Mouse (Mus musculus) hindbrain, postnatal 0 days (tissue): ENCODE data around the gene Znrd1as. TPM values are rescaled to one million over a fixed set of nuclear protein-coding genes. Genes with fewer than 3 reads are reported as not detected.

ENCODE experiments used
- ATAC-seq: fragments of 200-750 bp; cut with Nextera tagmentation; 2 replicates; pipeline ENCODE4 v1.8.0; 2017; ENCODE audit warnings: mild to moderate bottlenecking, moderate TSS enrichment, moderate library complexity
- DNase-seq: peaks from one replicate; pipeline ENCODE4 v3.0.0-alpha.2; 2015; ENCODE audit warnings: low spot score
- H3K27ac ChIP-seq: fragments of 300-500 bp; sonication (generic); 2 replicates; pipeline ENCODE4 v1.5.1; 2014; ENCODE audit warnings: mild to moderate bottlenecking
- H3K27me3 ChIP-seq: fragments of 300-500 bp; sonication (generic); 2 replicates; pipeline ENCODE4 v1.6.1; 2014; ENCODE audit warnings: low read length, mixed read lengths; ENCODE audit not compliant: insufficient read depth
- H3K36me3 ChIP-seq: fragments of 300-500 bp; sonication (generic); 2 replicates; pipeline ENCODE4 v1.6.1; 2014; ENCODE audit warnings: low read length, mixed read lengths; ENCODE audit not compliant: insufficient read depth
- H3K4me1 ChIP-seq: fragments of 300-500 bp; sonication (generic); 2 replicates; pipeline ENCODE4 v1.6.1; 2014; ENCODE audit warnings: antibody characterized with exemption, low read length, mixed read lengths; ENCODE audit not compliant: insufficient read depth
- H3K4me2 ChIP-seq: fragments of 300-500 bp; sonication (generic); 2 replicates; pipeline ENCODE4 v1.6.1; 2014; ENCODE audit warnings: low read depth, mild to moderate bottlenecking, low read length, moderate library complexity, mixed read lengths
- H3K4me3 ChIP-seq: fragments of 300-500 bp; sonication (generic); 2 replicates; pipeline ENCODE4 v1.5.1; 2014; ENCODE audit warnings: low read length
- H3K9ac ChIP-seq: fragments of 300-500 bp; sonication (generic); replicated peaks from 2 replicates; pipeline ENCODE4 v1.6.1; 2014; ENCODE audit warnings: mild to moderate bottlenecking, low read length, moderate library complexity, mixed read lengths
- H3K9me3 ChIP-seq: fragments of 300-500 bp; sonication (generic); 2 replicates; pipeline ENCODE4 v1.6.1; 2016; ENCODE audit warnings: low read length, mixed read lengths
- CTCF ChIP-seq: IDR thresholded peaks from 2 replicates; pipeline ENCODE4 v1.5.1; 2016; ENCODE audit warnings: antibody characterized with exemption, control low read depth, low read depth
- WGBS: fragments of 180-500 bp; shearing (Covaris S2); extraction: QIAGEN DNeasy Blood & Tissue Kit; methylation state at CpG from one replicate; pipeline ENCODE4 v1.1.7; 2014; 5-methylcytosine and 5-hydroxymethylcytosine counted together
- polyA plus RNA-seq: library from polyadenylated mRNA; unstranded; fragments of >200 nt; fragmentation: Nextera tagmentation; extraction: Ambion mirVana; gene quantifications from 2 replicates; pipeline ENCODE4 v1.2.1, GENCODE M21; 2015
- total RNA-seq: library from RNA; depleted of rRNA; stranded (reverse); fragments of >200 nt; gene quantifications from 2 replicates; pipeline ENCODE4 v1.2.3, GENCODE M21; 2014

The Znrd1as gene
- total and polyA plus RNA-seq, 2 experiments from 2014 or later = 3.2 to 3.4 TPM

GRCm38 (mm10) chr17:36970316-36970890 is 12.0 kb downstream of the Znrd1as start:
- no peaks in the 10 kb centered on the region for H3K27me3 ChIP-seq
- WGBS = 86% methylated on average over 14 of the region's 14 CpGs
- no peaks in the 10 kb centered on the region for H3K9me3 ChIP-seq
- TF ChIP-seq CTCF = no peak
- H3K9ac ChIP-seq = no peak overlapping the region
- H3K36me3 ChIP-seq = no peaks in the 10 kb centered on the region
- no peak overlapping the region for H3K4me2 ChIP-seq
- H3K27ac ChIP-seq = no peak overlapping the region
- ATAC-seq (no peak), DNase-seq (no peak)
- H3K4me1 ChIP-seq = no peaks in the 10 kb centered on the region
- H3K4me3 ChIP-seq = no peak overlapping the region

DNA sequence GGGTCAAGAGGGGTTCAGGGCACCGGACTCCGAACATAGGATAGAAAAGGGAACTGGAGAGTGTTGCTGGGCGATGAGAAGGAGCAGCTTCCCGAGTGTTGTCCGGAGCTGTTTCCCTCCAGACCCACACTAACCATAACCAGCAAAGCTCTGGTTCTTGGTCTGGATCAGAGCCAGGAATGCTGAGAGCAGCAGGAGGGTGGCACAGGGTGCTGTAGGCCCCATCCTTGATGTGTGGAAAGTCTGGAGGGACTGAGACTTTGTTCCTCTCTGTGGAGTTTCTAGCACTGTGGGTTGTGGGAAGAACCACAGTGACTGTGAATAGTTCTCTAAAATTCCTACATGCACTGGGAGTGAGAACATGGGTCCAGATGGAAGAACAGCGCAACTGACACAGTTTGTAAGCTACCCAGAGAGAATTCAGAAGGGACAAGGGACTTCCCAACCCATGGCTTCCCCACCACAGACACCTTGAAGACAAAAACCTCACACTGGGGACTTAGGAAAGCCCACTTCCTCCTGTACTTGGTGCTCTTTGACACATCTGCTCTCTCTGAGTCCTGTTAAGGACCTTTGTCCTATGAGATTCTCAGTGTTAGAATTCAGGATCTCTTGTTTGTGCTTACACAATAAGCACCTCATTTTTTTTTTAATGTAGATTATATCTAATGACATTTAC is 12.9 kb downstream of the Znrd1as start:
- WGBS = 85% methylated on average over 6 of the region's 6 CpGs
- Histone ChIP-seq H3K4me2 (no peak overlapping the region), H3K4me3 (no peak overlapping the region), H3K9ac (no peak overlapping the region), H3K4me1 (no peaks in the 10 kb centered on the region), H3K27me3 (no peaks in the 10 kb centered on the region), H3K9me3 (no peaks in the 10 kb centered on the region), H3K36me3 (no peaks in the 10 kb centered on the region), H3K27ac (no peak overlapping the region)
- TF ChIP-seq CTCF = no peak
- no peak for ATAC-seq
- DNase-seq = no peak

- Histone ChIP-seq H3K4me2 (no peak overlapping the region), H3K4me3 (no peak overlapping the region), H3K9ac (no peak overlapping the region), H3K36me3 (no peaks in the 10 kb centered on the region), H3K4me1 (no peaks in the 10 kb centered on the region), H3K27ac (no peak overlapping the region), H3K27me3 (no peaks in the 10 kb centered on the region), H3K9me3 (no peaks in the 10 kb centered on the region)
- no peak for TF ChIP-seq CTCF
- ATAC-seq = no peak
- DNase-seq = no peak
- 85% methylated on average over 3 of the region's 3 CpGs for WGBS
Observed at GRCm38 (mm10) chr17:36972791-36973190, 14.4 kb downstream of the Znrd1as start.

DNA sequence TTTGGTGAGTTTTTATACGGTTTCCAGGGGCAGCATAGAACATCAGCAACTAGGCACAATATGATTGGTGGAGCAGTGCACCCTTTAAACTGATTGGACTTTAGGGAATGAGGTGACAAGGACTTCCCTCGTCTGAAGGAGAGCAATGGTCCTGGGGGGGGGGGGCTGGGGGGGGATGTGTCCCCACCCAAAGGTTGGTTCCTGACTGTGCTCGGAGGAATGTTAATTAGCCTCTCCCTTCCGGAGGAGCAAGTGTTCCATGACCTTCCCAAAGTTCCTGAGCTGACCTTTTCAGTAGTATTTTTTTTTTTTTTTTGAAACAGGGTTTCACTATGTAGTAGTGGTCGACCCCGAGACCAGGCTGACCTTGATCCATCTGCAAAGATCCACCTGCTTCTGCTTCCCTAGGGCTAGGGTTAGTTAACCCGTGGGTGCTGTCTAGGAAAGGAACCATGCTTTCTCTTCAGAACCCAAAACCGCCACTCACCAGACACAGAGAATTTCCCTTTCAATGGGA is 14.9 kb downstream of the Znrd1as start:
- no peak for TF ChIP-seq CTCF
- Histone ChIP-seq H3K27me3 (no peaks in the 10 kb centered on the region), H3K27ac (no peak overlapping the region), H3K9ac (no peak overlapping the region), H3K36me3 (no peaks in the 10 kb centered on the region), H3K4me3 (no peak overlapping the region), H3K9me3 (no peaks in the 10 kb centered on the region), H3K4me1 (no peaks in the 10 kb centered on the region), H3K4me2 (no peak overlapping the region)
- ATAC-seq = no peak
- no peak for DNase-seq
- WGBS = 71% methylated on average over 8 of the region's 8 CpGs

DNA sequence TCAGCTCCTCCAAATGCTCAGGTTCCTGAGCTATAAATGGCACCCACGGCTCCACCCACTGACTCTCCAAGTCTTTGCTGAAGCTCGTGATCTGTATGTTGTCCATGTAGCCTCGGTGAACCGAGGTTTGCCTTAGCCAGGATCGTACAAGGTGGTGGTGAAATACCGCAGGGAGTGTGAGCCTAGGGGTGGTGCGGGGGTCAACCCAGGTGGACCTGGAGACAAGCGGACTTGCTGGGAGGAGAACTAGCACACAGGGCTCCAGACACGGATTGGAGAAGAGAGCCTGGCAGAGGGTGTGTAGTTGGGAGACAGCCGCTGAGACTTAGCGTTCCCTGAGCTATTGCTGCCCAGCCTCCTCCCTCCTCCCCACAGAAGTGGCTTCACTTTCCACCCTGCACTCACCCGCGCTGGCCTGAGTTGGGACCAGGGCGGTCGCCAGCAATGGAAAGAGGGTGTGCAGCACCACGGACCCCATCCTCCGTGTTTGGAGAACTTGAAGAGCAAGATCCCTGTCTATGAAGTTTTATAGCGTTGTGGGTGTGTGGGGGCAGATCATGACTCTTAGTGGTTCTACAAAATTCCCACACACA is 22.9 kb downstream of the Znrd1as start, which contains the start of gene 2410137M14Rik:
Gene 2410137M14Rik, minus strand, starts transcription at position 17 of the 593 bp plus-strand sequence.
- 21% methylated on average over 18 of the region's 18 CpGs for WGBS
- Histone ChIP-seq H3K4me3 (no peak within 1 kb of the TSS), H3K36me3 (no peaks in the 10 kb centered on the region), H3K9me3 (no peaks in the 10 kb centered on the region), H3K4me2 (no peak within 1 kb of the TSS), H3K27ac (no peak within 1 kb of the TSS), H3K4me1 (0 out of 2 replicates have a peak, but pooled peaks cover 4% of the 10 kb centered on the region), H3K27me3 (no peaks in the 10 kb centered on the region), H3K9ac (no peak within 1 kb of the TSS)
- TF ChIP-seq CTCF = no peak
- ATAC-seq = no peak
- DNase-seq = no peak

DNA sequence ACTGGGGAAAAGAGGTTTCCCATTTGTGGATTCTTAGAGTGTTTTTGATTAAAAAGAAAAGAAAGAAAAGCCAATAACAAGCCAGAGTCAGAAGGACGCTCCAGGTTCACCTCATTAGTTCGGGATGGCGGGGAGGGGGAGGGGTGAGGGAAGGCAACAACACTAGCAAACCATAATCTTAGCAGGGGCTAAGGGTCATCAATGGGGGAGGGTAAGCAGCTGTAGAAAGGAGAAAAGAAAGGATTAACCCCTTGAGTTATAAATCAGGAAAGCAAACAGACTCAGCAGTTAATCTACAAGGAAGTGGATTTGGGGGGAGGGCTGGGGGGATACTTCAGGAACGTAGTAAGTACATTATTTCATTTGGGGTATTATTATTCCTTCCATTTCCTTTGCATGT is 23.5 kb downstream of the Znrd1as start:
- Histone ChIP-seq H3K4me2 (no peak overlapping the region), H3K9ac (no peak overlapping the region), H3K27ac (no peak overlapping the region), H3K4me3 (no peak overlapping the region), H3K9me3 (no peaks in the 10 kb centered on the region), H3K4me1 (0 out of 2 replicates have a peak, but pooled peaks cover 4% of the 10 kb centered on the region), H3K36me3 (no peaks in the 10 kb centered on the region), H3K27me3 (no peaks in the 10 kb centered on the region)
- ATAC-seq (no peak), DNase-seq (no peak)
- TF ChIP-seq CTCF = no peak
- WGBS = 20% methylated on average over 4 of the region's 4 CpGs
